ENCODE assay signal across 9 mouse cellular contexts in the genomic region with DNA sequence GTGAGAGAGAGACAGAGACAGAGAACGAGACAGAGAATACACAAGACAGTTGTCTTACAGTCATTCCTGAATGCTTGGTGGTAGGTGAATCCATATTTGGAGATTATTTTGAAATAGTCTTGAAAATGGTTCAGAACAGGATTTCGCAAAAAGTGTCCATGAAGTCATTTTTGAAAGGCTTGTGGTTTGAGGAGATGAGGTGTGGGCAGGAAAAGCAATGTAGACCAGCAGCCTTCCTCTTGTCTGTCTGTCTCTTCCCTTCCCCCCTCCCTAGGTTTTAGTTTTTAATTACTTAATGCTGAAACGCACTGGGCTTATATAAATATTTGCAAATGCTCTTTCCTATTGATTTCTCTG.
A peak's percentile ranks its signal among the peaks of the same experiment; 100 is the strongest.
DNase-seq lines count a peak whose midpoint lies in the region; ATAC-seq lines count a peak whose summit lies in the region.
"Had no signal": no experiment of that assay in that cellular context is flagged by ENCODE, and none has a peak within 500 bp of the region (broad histone marks: within the 10 kb centered on the region; RNA-seq: fewer than 3 reads in every experiment).

No protein-coding gene starts in this region.

- H3K4me1 ChIP-seq in heart, embryonic 13.5 days: peaks cover 65% of the 10 kb centered on the region
- peaks cover 40% of the 10 kb centered on the region for H3K4me1 ChIP-seq in heart, embryonic 11.5 days (ENCODE audit: control insufficient read depth, insufficient read depth, low read length)
- H3K4me1 ChIP-seq in forebrain, embryonic 10.5 days: peaks cover 88% of the 10 kb centered on the region
- H3K4me1 ChIP-seq in limb, embryonic 11.5 days (ENCODE audit: control insufficient read depth, insufficient read depth, low read length): peaks cover 51% of the 10 kb centered on the region
- peaks cover 33% of the 10 kb centered on the region for H3K4me1 ChIP-seq in midbrain, embryonic 16.5 days (ENCODE audit: control insufficient read depth, insufficient read depth, low read length)

- no peak for ATAC-seq in heart, embryonic 13.5 days (ENCODE audit: extremely low read depth, insufficient number of reproducible peaks, low FRiP score, low TSS enrichment)
- ATAC-seq in heart, embryonic 11.5 days (replicated peaks; ENCODE audit: insufficient number of reproducible peaks, low FRiP score, low TSS enrichment): no peak
- ATAC-seq in limb, embryonic 11.5 days (ENCODE audit: insufficient number of reproducible peaks, low FRiP score, low TSS enrichment, low read depth): no peak
- ATAC-seq in midbrain, embryonic 16.5 days: no peak

- no peaks in the 10 kb centered on the region for H3K36me3 ChIP-seq in heart, embryonic 13.5 days
- no peaks in the 10 kb centered on the region for H3K36me3 ChIP-seq in heart, embryonic 11.5 days (ENCODE audit: control insufficient read depth, insufficient read depth, low read length)
- H3K36me3 ChIP-seq in forebrain, embryonic 10.5 days (replicated peaks): no peaks in the 10 kb centered on the region
- no peaks in the 10 kb centered on the region for H3K36me3 ChIP-seq in limb, embryonic 11.5 days (ENCODE audit: control insufficient read depth, insufficient read depth, low read length)
- no peaks in the 10 kb centered on the region for H3K36me3 ChIP-seq in midbrain, embryonic 16.5 days (ENCODE audit: control insufficient read depth, insufficient read depth, low read length)

- H3K27me3 ChIP-seq in heart, embryonic 13.5 days (replicated peaks): peaks cover 8% of the 10 kb centered on the region
- H3K27me3 ChIP-seq in heart, embryonic 11.5 days (ENCODE audit: control insufficient read depth, insufficient read depth, low read length): peaks cover 1% of the 10 kb centered on the region
- peaks cover 9% of the 10 kb centered on the region for H3K27me3 ChIP-seq in forebrain, embryonic 10.5 days (ENCODE audit: poor library complexity, severe bottlenecking)
- no peaks in the 10 kb centered on the region for H3K27me3 ChIP-seq in limb, embryonic 11.5 days (ENCODE audit: control insufficient read depth, insufficient read depth, low read length)
- H3K27me3 ChIP-seq in midbrain, embryonic 16.5 days (ENCODE audit: control insufficient read depth, insufficient read depth, low read depth, low read length): no peaks in the 10 kb centered on the region

- DNase-seq in forebrain, embryonic 10.5 days (ENCODE audit: extremely low spot score, low spot score): no peak
- no peak for DNase-seq in limb, embryonic 11.5 days (ENCODE audit: low spot score)
- no peak for DNase-seq in left cerebral cortex, adult 18-20 months (ENCODE audit: low spot score in 2 of 2)
- DNase-seq in kidney, adult 18-20 months: no peak
- DNase-seq in adrenal gland, postnatal 4 days (ENCODE audit: low spot score in 2 of 2): no peak
- DNase-seq: layer of hippocampus, postnatal 36 days had no signal

- H3K9ac ChIP-seq in heart, embryonic 13.5 days: peak overlapping the region; percentile 52; the same call in 1 of the 2 replicates
- H3K9ac ChIP-seq in heart, embryonic 11.5 days (ENCODE audit: low read depth, low read length): no peak overlapping the region
- peak overlapping the region; percentile 47 for H3K9ac ChIP-seq in limb, embryonic 11.5 days (ENCODE audit: low read length)
- H3K9ac ChIP-seq in midbrain, embryonic 16.5 days (ENCODE audit: low read depth, low read length): peak overlapping the region; percentile 100

- WGBS in heart, embryonic 13.5 days: 60% methylated on average over 3 of the region's 3 CpGs
- 68% methylated on average over 3 of the region's 3 CpGs for WGBS in heart, embryonic 11.5 days (ENCODE audit: insufficient replicate concordance)
- WGBS in forebrain, embryonic 10.5 days: 58% methylated on average over 3 of the region's 3 CpGs
- 50% methylated on average over 3 of the region's 3 CpGs for WGBS in limb, embryonic 11.5 days
- 31% methylated on average over 3 of the region's 3 CpGs for WGBS in midbrain, embryonic 16.5 days

- H3K4me2 ChIP-seq in heart, embryonic 13.5 days: peak overlapping the region; percentile 69
- no peak overlapping the region; the same call in 1 of the 2 replicates for H3K4me2 ChIP-seq in heart, embryonic 11.5 days
- peak overlapping the region; percentile 46 for H3K4me2 ChIP-seq in limb, embryonic 11.5 days (ENCODE audit: low read depth, severe bottlenecking)
- peak overlapping the region; percentile 96 for H3K4me2 ChIP-seq in midbrain, embryonic 16.5 days (ENCODE audit: low read length)

- peak overlapping the region; percentile 28 for H3K27ac ChIP-seq in heart, embryonic 13.5 days (replicated peaks)
- no peak overlapping the region for H3K27ac ChIP-seq in heart, embryonic 11.5 days (ENCODE audit: low read depth, low read length)
- peak overlapping the region; percentile 100; the same call in 1 of the 2 replicates for H3K27ac ChIP-seq in forebrain, embryonic 10.5 days
- peak overlapping the region; percentile 73; the same call in 1 of the 2 replicates for H3K27ac ChIP-seq in limb, embryonic 11.5 days (replicated peaks; ENCODE audit: low read depth, low read length)
- peak overlapping the region; percentile 100 for H3K27ac ChIP-seq in midbrain, embryonic 16.5 days (ENCODE audit: low read length)

- no peak overlapping the region for H3K4me3 ChIP-seq in heart, embryonic 13.5 days
- H3K4me3 ChIP-seq in heart, embryonic 11.5 days (ENCODE audit: low read depth, low read length): no peak overlapping the region
- H3K4me3 ChIP-seq in forebrain, embryonic 10.5 days: peak overlapping the region; percentile 97
- H3K4me3 ChIP-seq in limb, embryonic 11.5 days (ENCODE audit: low read depth, low read length): no peak overlapping the region
- H3K4me3 ChIP-seq in midbrain, embryonic 16.5 days (ENCODE audit: low read depth, low read length): peak overlapping the region; percentile 95

- H3K9me3 ChIP-seq in heart, embryonic 13.5 days: no peaks in the 10 kb centered on the region
- no peaks in the 10 kb centered on the region for H3K9me3 ChIP-seq in heart, embryonic 11.5 days (replicated peaks; ENCODE audit: control insufficient read depth, low read length)
- H3K9me3 ChIP-seq in forebrain, embryonic 10.5 days: no peaks in the 10 kb centered on the region
- no peaks in the 10 kb centered on the region for H3K9me3 ChIP-seq in limb, embryonic 11.5 days (ENCODE audit: control insufficient read depth, low read length)
- H3K9me3 ChIP-seq in midbrain, embryonic 16.5 days (replicated peaks; ENCODE audit: control insufficient read depth, low read length, poor library complexity, severe bottlenecking): no peaks in the 10 kb centered on the region

Comparison
In these comparisons a context has a peak if more than half of its experiments do, and no peak if none do; other contexts are left out.
1. H3K4me3 ChIP-seq: peak in forebrain, embryonic 10.5 days (single experiment) and midbrain, embryonic 16.5 days (single experiment); none in heart, embryonic 13.5 days (single experiment), heart, embryonic 11.5 days (single experiment) and limb, embryonic 11.5 days (single experiment).